Mouse (Mus musculus) stomach, embryonic 16.5 days (tissue): ENCODE results near the gene Arhgdib. TPM values are rescaled to one million over a fixed set of nuclear protein-coding genes. Genes with fewer than 3 reads are reported as not detected.

Source experiments
- ATAC-seq: fragments of 200-750 bp; cut with Nextera tagmentation; 2 replicates; pipeline ENCODE4 v1.8.0; 2017; ENCODE audit warnings: moderate number of reproducible peaks, moderate TSS enrichment; ENCODE audit not compliant: insufficient read depth, low FRiP score
- H3K27ac ChIP-seq: fragments of 300-500 bp; sonication (generic); 2 replicates; pipeline ENCODE4 v1.5.1; 2014; ENCODE audit warnings: low read length
- H3K27me3 ChIP-seq: fragments of 300-500 bp; sonication (generic); 2 replicates; pipeline ENCODE4 v1.6.1; 2014; ENCODE audit warnings: low read length, control low read depth, mixed read lengths; ENCODE audit not compliant: control insufficient read depth, insufficient read depth
- H3K36me3 ChIP-seq: fragments of 300-500 bp; sonication (generic); 2 replicates; pipeline ENCODE4 v1.6.1; 2014; ENCODE audit warnings: low read length; ENCODE audit not compliant: control insufficient read depth, insufficient read depth
- H3K4me1 ChIP-seq: fragments of 300-500 bp; sonication (generic); 2 replicates; pipeline ENCODE4 v1.6.1; 2014; ENCODE audit warnings: low read length, control low read depth, mixed read lengths; ENCODE audit not compliant: control insufficient read depth, insufficient read depth
- H3K4me2 ChIP-seq: fragments of 300-500 bp; sonication (generic); 2 replicates; pipeline ENCODE4 v1.6.1; 2014; ENCODE audit warnings: low read depth, low read length, mixed read lengths
- H3K4me3 ChIP-seq: fragments of 300-500 bp; sonication (generic); replicated peaks from 2 replicates; pipeline ENCODE4 v1.5.1; 2014; ENCODE audit warnings: mild to moderate bottlenecking, low read length
- H3K9ac ChIP-seq: fragments of 300-500 bp; sonication (generic); 2 replicates; pipeline ENCODE4 v1.6.1; 2014; ENCODE audit warnings: low read length
- H3K9me3 ChIP-seq: fragments of 300-500 bp; sonication (generic); replicated peaks from 2 replicates; pipeline ENCODE4 v1.6.1; 2016; ENCODE audit warnings: low read length, control low read depth; ENCODE audit not compliant: control insufficient read depth
- WGBS: fragments of 180-500 bp; shearing (Covaris S2); extraction: QIAGEN DNeasy Blood & Tissue Kit; methylation state at CpG from one replicate; pipeline ENCODE4 v1.1.7; 2014; 5-methylcytosine and 5-hydroxymethylcytosine counted together
- polyA plus RNA-seq: library from polyadenylated mRNA; unstranded; fragments of >200 nt; fragmentation: Nextera tagmentation; extraction: Ambion mirVana; gene quantifications from 2 replicates; pipeline ENCODE4 v1.2.1, GENCODE M21; 2015

Arhgdib gene
- polyA plus RNA-seq, 1 experiment from 2014 or later: 69.5 TPM

DNA sequence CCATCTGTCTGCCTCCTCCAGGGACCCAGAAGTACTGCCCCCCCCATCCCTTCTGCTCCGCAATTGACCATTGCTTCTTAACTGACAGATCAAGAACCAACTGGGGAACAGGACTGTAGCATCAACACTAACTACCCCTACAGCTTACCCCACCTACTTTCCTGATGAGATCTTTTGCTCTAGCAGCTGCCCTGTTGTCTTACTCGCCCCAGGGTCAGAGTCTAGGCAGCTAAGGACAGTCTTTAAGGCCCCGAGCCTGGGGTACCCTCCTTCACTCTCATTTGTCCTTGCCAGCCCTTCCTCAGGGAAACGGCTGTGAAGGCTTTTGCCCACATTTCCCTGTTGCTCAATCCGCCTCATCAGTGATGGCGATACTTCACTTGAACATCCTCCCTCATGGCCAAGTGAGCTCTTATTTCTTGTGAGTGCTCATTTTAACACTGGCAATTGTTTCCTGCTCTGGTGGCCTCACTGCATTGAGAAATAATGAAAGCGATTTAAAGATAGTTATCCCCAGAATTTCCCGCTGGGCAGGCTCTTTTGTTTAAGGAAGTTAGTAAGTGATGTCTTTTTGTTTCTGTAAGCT, 37.7 kb downstream of the Arhgdib start:
- Histone ChIP-seq H3K4me1 (peaks cover 13% of the 10 kb centered on the region), H3K9ac (no peak overlapping the region), H3K4me2 (no peak overlapping the region), H3K36me3 (no peaks in the 10 kb centered on the region), H3K4me3 (no peak overlapping the region), H3K9me3 (no peaks in the 10 kb centered on the region), H3K27ac (no peak overlapping the region), H3K27me3 (no peaks in the 10 kb centered on the region)
- 62% methylated on average over 8 of the region's 8 CpGs for WGBS
- ATAC-seq: no peak

DNA sequence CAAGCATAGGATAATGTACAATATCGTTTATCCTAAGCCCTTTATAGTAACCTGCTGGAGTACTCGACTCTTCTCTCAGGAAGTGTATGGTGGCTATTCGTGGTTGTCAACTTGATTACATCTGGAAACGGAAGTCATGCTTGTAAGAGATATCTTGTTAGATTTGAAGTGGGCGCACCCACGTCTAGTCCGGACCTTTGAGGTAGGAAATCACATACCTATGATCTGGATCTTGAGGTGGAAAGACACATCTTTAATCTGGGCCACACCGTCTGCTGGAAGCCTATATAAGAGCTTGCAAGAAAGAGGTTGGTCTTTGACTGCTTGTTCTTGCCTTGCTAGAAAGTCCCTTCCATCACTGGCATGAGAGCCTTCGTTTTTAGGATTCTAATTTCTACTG, 39.2 kb downstream of the Arhgdib start:
- H3K27ac ChIP-seq: no peak overlapping the region
- H3K9me3 ChIP-seq: no peaks in the 10 kb centered on the region
- no peaks in the 10 kb centered on the region for H3K27me3 ChIP-seq
- peaks cover 13% of the 10 kb centered on the region for H3K4me1 ChIP-seq
- no peak overlapping the region for H3K9ac ChIP-seq
- no peak overlapping the region for H3K4me3 ChIP-seq
- 89% methylated on average over 9 of the region's 9 CpGs for WGBS
- no peaks in the 10 kb centered on the region for H3K36me3 ChIP-seq
- no peak overlapping the region for H3K4me2 ChIP-seq
- no peak for ATAC-seq

DNA sequence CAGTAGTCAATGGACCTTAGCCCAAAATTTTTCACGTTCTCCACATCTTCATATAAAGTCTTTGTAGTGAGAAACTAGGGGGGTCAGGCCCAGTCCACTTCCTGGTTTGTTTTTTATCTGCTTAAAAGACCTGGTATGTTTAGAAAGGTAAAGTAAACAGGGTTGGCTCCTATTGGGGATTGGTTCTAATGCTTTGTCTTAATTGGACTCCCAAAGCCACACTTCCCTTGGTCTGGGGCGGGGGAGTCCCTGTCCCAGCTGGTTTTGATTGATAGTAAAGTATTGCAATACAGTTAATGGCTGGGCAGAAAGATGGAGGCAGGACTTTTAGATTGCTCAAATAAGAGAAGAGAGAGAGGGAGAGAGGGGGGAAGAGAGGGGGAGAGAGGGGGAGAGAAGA, 40.7 kb downstream of the Arhgdib start:
- no peak overlapping the region for H3K4me3 ChIP-seq
- peak overlapping the region; percentile 53; the same call in 1 of the 2 replicates for H3K27ac ChIP-seq
- 47% methylated on average over 2 of the region's 2 CpGs for WGBS
- H3K27me3 ChIP-seq: no peaks in the 10 kb centered on the region
- peak; percentile 67; the same call in 1 of the 2 replicates for ATAC-seq
- no peaks in the 10 kb centered on the region for H3K36me3 ChIP-seq
- H3K9me3 ChIP-seq: no peaks in the 10 kb centered on the region
- H3K4me2 ChIP-seq: no peak overlapping the region
- H3K4me1 ChIP-seq: peaks cover 3% of the 10 kb centered on the region; the same call in 1 of the 2 replicates
- H3K9ac ChIP-seq: no peak overlapping the region

DNA sequence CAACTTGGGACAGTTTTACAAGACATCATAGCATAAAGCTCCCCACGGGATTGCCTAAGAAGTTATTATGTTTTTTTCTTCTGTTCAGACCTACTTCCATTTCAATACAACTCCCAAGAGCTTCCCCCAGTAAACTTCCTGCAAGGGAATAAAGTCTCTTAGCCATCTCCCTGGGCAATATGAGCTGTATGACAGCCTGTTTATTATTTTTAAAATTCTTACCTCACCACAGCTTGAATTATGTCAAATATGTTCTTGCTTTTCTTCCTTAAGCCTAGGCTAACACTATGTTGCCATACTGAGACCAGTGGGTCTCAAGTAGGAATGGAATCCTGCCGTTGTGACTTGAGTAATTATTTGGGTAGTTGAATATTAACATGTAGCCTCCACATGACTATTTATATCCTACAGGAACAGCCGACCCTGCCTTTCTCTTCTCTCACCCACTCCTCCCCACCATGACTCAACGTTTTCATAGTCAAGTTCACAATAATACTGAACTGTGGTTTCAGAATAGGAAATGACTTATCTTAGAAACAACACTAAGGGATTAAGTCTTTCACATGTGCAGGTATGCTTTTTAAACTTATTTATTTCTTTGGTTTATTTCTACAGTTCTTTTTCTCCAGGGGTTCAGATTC, 41.2 kb downstream of the Arhgdib start:
- Histone ChIP-seq H3K27me3 (no peaks in the 10 kb centered on the region), H3K36me3 (no peaks in the 10 kb centered on the region), H3K9ac (no peak overlapping the region), H3K4me3 (no peak overlapping the region), H3K27ac (peak overlapping the region; percentile 71), H3K9me3 (no peaks in the 10 kb centered on the region), H3K4me1 (peaks cover 3% of the 10 kb centered on the region; the same call in 1 of the 2 replicates), H3K4me2 (no peak overlapping the region)
- ATAC-seq: peak; percentile 82
- WGBS: 36% methylated on average over 4 of the region's 4 CpGs

DNA sequence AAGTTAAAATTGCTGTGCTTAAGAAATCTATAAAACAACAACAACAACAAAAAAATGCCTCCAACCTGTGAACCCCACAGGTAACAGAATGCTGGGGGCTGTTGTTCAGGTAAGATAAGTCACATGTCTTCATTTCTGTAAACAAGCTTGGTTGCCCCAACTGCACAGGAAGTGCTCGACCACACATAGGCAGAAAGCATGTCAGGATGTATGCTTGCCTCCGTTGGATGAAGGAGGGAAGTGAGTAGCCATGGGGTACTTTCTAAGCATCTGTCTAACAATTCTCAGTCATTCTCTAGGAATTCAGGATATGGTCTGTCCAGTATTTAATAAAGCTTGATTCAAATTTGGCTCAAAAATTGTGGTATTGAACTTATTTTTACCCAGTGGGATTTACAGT, 42.7 kb downstream of the Arhgdib start:
- H3K36me3 ChIP-seq: no peaks in the 10 kb centered on the region
- H3K4me1 ChIP-seq: peaks cover 14% of the 10 kb centered on the region
- H3K9ac ChIP-seq: no peak overlapping the region
- WGBS: 73% methylated on average over 2 of the region's 2 CpGs
- H3K4me3 ChIP-seq: no peak overlapping the region
- no peak for ATAC-seq
- H3K9me3 ChIP-seq: no peaks in the 10 kb centered on the region
- H3K27ac ChIP-seq: no peak overlapping the region
- no peaks in the 10 kb centered on the region for H3K27me3 ChIP-seq
- no peak overlapping the region for H3K4me2 ChIP-seq

DNA sequence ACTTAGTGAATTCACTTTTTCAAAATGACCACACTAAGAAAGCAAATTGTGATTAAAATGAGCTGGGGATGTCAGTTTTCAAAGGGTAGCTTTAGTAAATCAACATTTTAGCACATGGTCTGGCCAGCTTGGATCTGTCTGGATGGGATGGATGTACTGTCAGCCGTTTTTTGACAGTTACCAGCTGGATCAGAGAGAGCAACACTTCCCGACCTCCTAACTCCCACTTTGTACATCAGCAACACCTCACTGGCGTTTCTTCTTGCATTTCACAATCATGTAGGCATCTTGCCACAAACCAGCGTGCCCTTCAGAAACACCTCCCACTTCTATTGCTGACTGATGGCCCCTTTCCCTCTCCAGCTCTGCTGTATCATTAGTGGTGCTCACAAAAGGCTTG, 43.5 kb downstream of the Arhgdib start:
- H3K27ac ChIP-seq: peak overlapping the region; percentile 79
- 35% methylated on average over 4 of the region's 4 CpGs for WGBS

DNA sequence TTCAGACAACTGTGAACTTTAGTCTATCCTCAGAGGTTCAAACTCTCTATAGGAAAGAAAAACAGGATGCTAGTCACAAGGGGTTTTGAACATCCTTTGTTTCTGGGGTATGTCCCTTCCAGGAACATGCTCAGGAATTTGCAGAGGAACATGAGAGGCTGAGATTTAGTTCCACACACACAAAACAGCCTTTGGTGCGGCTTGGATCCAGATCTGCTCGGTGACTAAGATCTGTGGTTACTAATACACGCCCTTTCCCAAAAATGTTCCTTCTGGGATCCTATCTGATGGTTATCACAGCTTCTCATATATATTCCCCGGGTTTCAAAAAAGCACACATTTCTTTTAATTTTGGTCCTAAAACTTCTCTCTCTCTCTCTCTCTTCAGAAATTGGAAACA, 43.9 kb downstream of the Arhgdib start:
- Histone ChIP-seq H3K27me3 (no peaks in the 10 kb centered on the region), H3K9ac (no peak overlapping the region), H3K4me3 (no peak overlapping the region), H3K4me1 (peaks cover 14% of the 10 kb centered on the region), H3K36me3 (no peaks in the 10 kb centered on the region), H3K9me3 (no peaks in the 10 kb centered on the region), H3K4me2 (no peak overlapping the region), H3K27ac (peak overlapping the region; percentile 81)
- 46% methylated on average over 4 of the region's 4 CpGs for WGBS
- ATAC-seq: no peak

More for the DNA sequence above, 43.5 kb downstream of the Arhgdib start:
- Histone ChIP-seq H3K27me3 (no peaks in the 10 kb centered on the region), H3K4me1 (peaks cover 14% of the 10 kb centered on the region), H3K9ac (no peak overlapping the region), H3K4me3 (no peak overlapping the region), H3K36me3 (no peaks in the 10 kb centered on the region), H3K4me2 (no peak overlapping the region), H3K9me3 (no peaks in the 10 kb centered on the region)
- ATAC-seq: no peak

DNA sequence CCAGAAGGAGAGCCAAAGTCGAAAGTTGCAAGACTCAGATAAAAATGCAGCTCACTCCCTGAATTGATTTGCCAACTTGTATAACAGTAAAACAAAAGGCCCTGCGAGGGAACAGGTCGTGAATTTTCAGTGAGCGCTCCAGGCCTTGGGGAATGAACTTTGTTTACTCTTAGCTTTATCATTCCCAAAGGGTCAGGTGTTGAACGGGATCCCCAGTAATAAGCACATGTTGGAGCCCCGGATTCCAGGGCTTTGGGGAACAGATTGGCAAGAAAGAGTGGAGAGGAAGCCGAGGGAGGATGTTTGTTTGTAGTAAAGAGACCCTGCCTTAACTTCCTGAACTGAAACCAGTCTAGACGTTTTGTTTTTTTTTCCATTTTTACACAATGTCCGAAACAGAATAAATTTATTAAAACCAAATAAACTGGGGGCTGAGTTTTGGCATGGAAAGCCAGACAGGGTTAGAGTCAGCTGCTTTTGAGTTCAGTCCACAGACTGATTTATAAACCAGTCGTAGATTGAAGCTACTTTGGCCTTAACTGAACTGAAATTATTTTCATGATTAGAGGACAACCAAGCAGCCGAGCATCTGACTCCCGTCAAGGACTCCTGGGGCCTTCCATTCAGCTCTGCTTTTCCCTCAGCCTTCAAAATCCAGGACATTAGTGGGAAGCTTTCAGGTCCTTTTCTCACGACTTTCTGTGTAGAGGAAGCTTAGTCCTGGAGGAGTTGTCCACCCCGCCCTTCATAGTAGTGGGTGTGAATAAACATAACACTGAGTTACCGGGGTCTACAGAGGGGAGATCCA, 47.0 kb downstream of the Arhgdib start:
- no peaks in the 10 kb centered on the region for H3K27me3 ChIP-seq
- H3K4me2 ChIP-seq: no peak overlapping the region
- H3K27ac ChIP-seq: peak overlapping the region; percentile 59
- H3K4me1 ChIP-seq: peaks cover 14% of the 10 kb centered on the region
- 18% methylated on average over 15 of the region's 15 CpGs for WGBS
- no peaks in the 10 kb centered on the region for H3K36me3 ChIP-seq
- H3K4me3 ChIP-seq: no peak overlapping the region
- peak overlapping the region; percentile 4; the same call in 1 of the 2 replicates for H3K9ac ChIP-seq
- no peaks in the 10 kb centered on the region for H3K9me3 ChIP-seq
- peak; percentile 63 for ATAC-seq

DNA sequence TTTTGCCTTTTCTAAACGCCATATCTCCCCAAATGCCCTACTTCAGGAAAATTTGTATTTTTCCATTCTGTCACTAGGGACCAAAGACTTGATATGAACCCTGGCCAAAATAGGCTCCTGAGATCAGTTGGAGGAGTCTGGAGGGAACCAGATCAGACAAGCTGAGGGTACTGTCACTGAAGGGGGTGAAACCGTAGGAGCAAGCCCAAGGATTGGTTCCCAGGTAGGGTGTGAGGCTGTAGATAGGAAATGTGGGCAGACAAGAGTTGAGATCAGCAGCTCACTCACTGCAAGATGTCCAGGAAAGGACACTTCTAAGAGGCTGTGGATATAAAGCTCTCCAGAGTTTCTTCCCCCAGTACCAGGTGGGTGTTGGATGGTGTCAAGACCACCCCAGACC, 49.7 kb downstream of the Arhgdib start:
- no peak for ATAC-seq
- no peaks in the 10 kb centered on the region for H3K27me3 ChIP-seq
- H3K4me3 ChIP-seq: no peak overlapping the region
- WGBS: 91% methylated on average over 2 of the region's 2 CpGs
- no peak overlapping the region for H3K27ac ChIP-seq
- no peak overlapping the region for H3K9ac ChIP-seq
- no peak overlapping the region for H3K4me2 ChIP-seq
- peaks cover 22% of the 10 kb centered on the region for H3K4me1 ChIP-seq
- H3K36me3 ChIP-seq: no peaks in the 10 kb centered on the region
- H3K9me3 ChIP-seq: no peaks in the 10 kb centered on the region
